Mouse (Mus musculus): ENCODE results near the gene Lama1. TPM values are rescaled to one million over a fixed set of nuclear protein-coding genes. Genes with fewer than 3 reads are reported as not detected.

Gene Lama1
- total and polyA plus RNA-seq, 2 experiments from 2014 or later = 2.9 to 21.2 TPM

DNA sequence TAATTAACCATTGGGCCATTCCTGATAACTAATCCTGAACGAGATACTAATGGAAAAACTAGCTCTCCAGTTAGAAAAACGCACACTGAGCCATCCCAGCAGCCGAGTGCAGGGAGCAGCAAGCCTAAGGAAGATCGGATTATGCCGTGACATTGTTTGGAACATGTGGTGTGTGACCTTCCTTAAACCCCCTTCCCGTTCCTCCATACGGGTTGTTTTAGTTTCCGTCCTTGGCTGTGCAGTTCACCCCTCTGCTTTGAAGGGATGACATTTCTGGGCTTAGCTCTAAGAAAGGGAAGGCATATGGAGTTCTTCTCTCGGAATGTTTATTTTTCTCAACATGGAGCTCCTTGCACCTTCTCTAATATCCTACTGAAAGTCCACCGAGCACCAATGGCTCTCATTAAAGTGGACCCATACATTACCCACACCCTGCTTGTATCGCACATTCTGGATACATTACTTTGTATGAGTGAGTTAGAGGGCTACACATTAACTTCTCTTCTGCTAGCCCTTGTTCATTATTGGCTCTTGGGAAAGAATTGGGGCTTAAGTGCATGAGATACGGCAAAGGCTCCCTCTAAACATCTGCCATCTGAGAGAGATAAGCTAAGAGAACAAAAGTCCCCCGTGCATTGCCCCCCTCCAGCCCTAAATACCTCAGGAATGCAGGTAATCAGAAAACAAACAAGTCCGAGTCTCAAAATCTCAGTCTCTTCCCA, 11.9 kb upstream of the Lama1 start:
- no peak overlapping the region for H3K27ac ChIP-seq (ENCODE audit: low read depth, low read length)
- no peak overlapping the region for H3K4me2 ChIP-seq (ENCODE audit: low read depth)
- no peaks in the 10 kb centered on the region for H3K27me3 ChIP-seq (ENCODE audit: insufficient read depth, low read length)
- no peak for TF ChIP-seq CTCF (IDR thresholded peaks at IDR 0.05; ENCODE audit: low read depth)
- no peaks in the 10 kb centered on the region for H3K36me3 ChIP-seq (ENCODE audit: insufficient read depth)
- no peak overlapping the region for H3K4me3 ChIP-seq (ENCODE audit: low read depth, low read length)
- DNase-seq (no peak), ATAC-seq (no peak)
- H3K4me1 ChIP-seq (ENCODE audit: insufficient read depth) = no peaks in the 10 kb centered on the region
- 65% methylated on average over 14 of the region's 14 CpGs for WGBS
- no peaks in the 10 kb centered on the region for H3K9me3 ChIP-seq (ENCODE audit: low read length)
- H3K9ac ChIP-seq = no peak overlapping the region

DNA sequence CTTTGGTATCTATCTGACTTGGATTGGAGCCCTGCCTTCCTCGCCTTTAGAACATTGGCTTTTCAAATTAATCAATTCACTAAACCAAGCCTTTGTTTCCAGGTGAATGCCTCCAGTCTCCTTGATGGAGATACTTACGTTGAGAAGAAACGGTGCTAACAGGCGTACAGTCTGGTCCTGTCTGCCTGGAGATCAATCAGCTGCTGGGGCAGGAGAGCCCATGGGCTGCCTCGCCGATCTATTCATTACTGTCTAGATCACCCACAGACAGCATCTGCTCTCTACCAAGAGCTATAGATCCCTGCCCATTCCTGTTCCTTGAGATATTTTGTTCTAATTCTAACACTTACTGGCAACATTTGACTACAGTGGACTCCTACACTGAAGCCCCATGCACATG, 9.6 kb upstream of the Lama1 start:
- no peak overlapping the region for H3K9ac ChIP-seq
- TF ChIP-seq CTCF (IDR thresholded peaks at IDR 0.05; ENCODE audit: low read depth) = no peak
- WGBS = 54% methylated on average over 6 of the region's 6 CpGs
- no peak for DNase-seq
- H3K27me3 ChIP-seq (ENCODE audit: insufficient read depth, low read length) = no peaks in the 10 kb centered on the region
- H3K27ac ChIP-seq (ENCODE audit: low read depth, low read length) = no peak overlapping the region
- no peaks in the 10 kb centered on the region for H3K9me3 ChIP-seq (ENCODE audit: low read length)
- H3K4me3 ChIP-seq (ENCODE audit: low read depth, low read length) = no peak overlapping the region
- H3K36me3 ChIP-seq (ENCODE audit: insufficient read depth) = no peaks in the 10 kb centered on the region
- no peak for ATAC-seq
- H3K4me1 ChIP-seq (ENCODE audit: insufficient read depth) = no peaks in the 10 kb centered on the region
- no peak overlapping the region for H3K4me2 ChIP-seq (ENCODE audit: low read depth)

DNA sequence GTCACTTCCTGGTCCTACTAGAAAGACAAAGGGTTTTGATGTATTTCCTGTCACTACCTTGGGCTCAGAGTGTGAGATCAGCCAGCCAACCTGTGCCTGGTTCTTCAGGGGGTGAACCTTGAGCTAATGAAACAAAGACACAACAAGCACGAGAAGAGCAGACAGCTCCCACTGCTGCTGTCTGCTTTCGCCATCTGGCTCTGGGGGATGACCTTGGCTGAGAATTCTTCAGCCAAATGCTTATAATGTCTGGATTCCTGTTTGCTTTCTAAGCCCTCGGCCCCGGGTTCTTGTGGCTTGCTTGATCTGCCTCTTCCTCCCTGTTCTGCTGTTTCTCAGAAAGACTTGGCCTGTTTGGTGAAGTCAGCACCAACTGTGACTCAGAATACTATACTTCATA, 6.4 kb upstream of the Lama1 start:
- Histone ChIP-seq H3K4me3 (ENCODE audit: low read depth, low read length) (no peak overlapping the region), H3K9ac (no peak overlapping the region), H3K4me1 (ENCODE audit: insufficient read depth) (no peaks in the 10 kb centered on the region), H3K27ac (ENCODE audit: low read depth, low read length) (no peak overlapping the region), H3K4me2 (ENCODE audit: low read depth) (no peak overlapping the region), H3K9me3 (ENCODE audit: low read length) (no peaks in the 10 kb centered on the region), H3K27me3 (ENCODE audit: insufficient read depth, low read length) (no peaks in the 10 kb centered on the region; the same call in 1 of the 2 replicates), H3K36me3 (ENCODE audit: insufficient read depth) (no peaks in the 10 kb centered on the region)
- ATAC-seq = no peak
- TF ChIP-seq CTCF (IDR thresholded peaks at IDR 0.05; ENCODE audit: low read depth) = no peak
- DNase-seq = no peak
- WGBS = 79% methylated on average over 4 of the region's 4 CpGs

DNA sequence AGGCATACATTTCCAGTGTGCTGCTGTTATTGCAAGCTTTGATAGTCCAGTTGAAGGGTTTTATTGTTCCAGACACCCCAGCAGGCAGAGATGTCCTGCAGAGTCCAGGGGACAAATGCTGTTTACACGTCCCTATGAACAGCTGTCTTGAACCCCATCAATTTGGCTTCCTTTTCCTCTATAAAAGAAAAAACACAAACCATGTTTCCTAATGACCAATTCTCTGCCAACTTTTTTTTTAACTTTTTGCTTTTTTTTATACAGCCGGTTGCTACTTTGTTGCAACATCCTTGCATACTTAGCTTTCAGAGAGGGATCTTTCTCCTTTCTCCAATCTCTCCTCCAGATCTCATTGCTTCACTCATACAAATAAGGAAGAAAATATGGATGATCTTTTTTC, 4.4 kb upstream of the Lama1 start:
- TF ChIP-seq CTCF (IDR thresholded peaks at IDR 0.05; ENCODE audit: low read depth) = no peak
- 55% methylated on average over 2 of the region's 2 CpGs for WGBS

GRCm38 (mm10) chr17:67693861-67694260, 3.2 kb upstream of the Lama1 start:
- H3K36me3 ChIP-seq (ENCODE audit: insufficient read depth) = no peaks in the 10 kb centered on the region
- no peak overlapping the region for H3K27ac ChIP-seq (ENCODE audit: low read depth, low read length)
- H3K4me2 ChIP-seq (ENCODE audit: low read depth) = no peak overlapping the region
- no peaks in the 10 kb centered on the region; the same call in 1 of the 2 replicates for H3K27me3 ChIP-seq (ENCODE audit: insufficient read depth, low read length)
- peaks cover 11% of the 10 kb centered on the region for H3K4me1 ChIP-seq (ENCODE audit: insufficient read depth)
- H3K9me3 ChIP-seq (ENCODE audit: low read length) = no peaks in the 10 kb centered on the region
- WGBS = 62% methylated on average over 3 of the region's 3 CpGs
- DNase-seq (no peak), ATAC-seq (no peak)
- TF ChIP-seq CTCF (IDR thresholded peaks at IDR 0.05; ENCODE audit: low read depth) = no peak
- H3K4me3 ChIP-seq (ENCODE audit: low read depth, low read length) = no peak overlapping the region
- no peak overlapping the region for H3K9ac ChIP-seq

More for the DNA sequence above, 4.4 kb upstream of the Lama1 start:
- Histone ChIP-seq H3K4me3 (ENCODE audit: low read depth, low read length) (no peak overlapping the region), H3K27me3 (ENCODE audit: insufficient read depth, low read length) (no peaks in the 10 kb centered on the region; the same call in 1 of the 2 replicates), H3K27ac (ENCODE audit: low read depth, low read length) (no peak overlapping the region), H3K4me2 (ENCODE audit: low read depth) (no peak overlapping the region), H3K36me3 (ENCODE audit: insufficient read depth) (no peaks in the 10 kb centered on the region), H3K9me3 (ENCODE audit: low read length) (no peaks in the 10 kb centered on the region), H3K4me1 (ENCODE audit: insufficient read depth) (0 out of 2 replicates have a peak, but pooled peaks cover under 1% of the 10 kb centered on the region), H3K9ac (no peak overlapping the region)
- ATAC-seq (no peak), DNase-seq (no peak)

DNA sequence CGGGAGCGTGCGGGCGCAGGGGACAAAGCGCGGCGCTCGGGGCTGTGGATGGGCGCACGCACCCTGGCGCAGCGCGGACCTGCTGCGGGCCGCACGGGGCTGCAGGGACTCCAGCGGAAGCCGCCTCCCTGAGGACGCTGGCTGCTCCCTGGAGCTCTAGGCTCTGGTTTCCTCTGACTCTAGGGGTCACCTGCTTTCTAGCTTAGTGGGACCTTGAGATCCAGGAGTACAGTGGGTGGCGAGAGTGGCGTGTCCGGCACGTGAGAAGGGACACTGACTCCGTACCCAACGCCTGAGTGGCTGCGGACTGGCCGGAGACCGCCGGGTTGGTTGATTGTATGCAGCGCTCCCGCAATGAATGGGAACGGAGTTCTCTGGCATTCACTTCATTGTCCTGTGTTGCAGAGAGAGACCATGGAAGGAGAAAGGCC, 417 bp downstream of the Lama1 start:
- Histone ChIP-seq H3K4me3 (ENCODE audit: low read depth, low read length) (peak overlapping the region; percentile 76), H3K4me1 (ENCODE audit: insufficient read depth) (peaks cover 11% of the 10 kb centered on the region), H3K27me3 (ENCODE audit: insufficient read depth, low read length) (no peaks in the 10 kb centered on the region; the same call in 1 of the 2 replicates), H3K9ac (peak overlapping the region; percentile 68), H3K9me3 (ENCODE audit: low read length) (no peaks in the 10 kb centered on the region), H3K27ac (ENCODE audit: low read depth, low read length) (peak overlapping the region; percentile 15; the same call in 1 of the 2 replicates), H3K36me3 (ENCODE audit: insufficient read depth) (no peaks in the 10 kb centered on the region), H3K4me2 (ENCODE audit: low read depth) (peak overlapping the region; percentile 98)
- under 1% methylated on average over 32 of the region's 32 CpGs for WGBS
- DNase-seq (peak; percentile 51), ATAC-seq (peak; percentile 78)
- no peak for TF ChIP-seq CTCF (IDR thresholded peaks at IDR 0.05; ENCODE audit: low read depth)

DNA sequence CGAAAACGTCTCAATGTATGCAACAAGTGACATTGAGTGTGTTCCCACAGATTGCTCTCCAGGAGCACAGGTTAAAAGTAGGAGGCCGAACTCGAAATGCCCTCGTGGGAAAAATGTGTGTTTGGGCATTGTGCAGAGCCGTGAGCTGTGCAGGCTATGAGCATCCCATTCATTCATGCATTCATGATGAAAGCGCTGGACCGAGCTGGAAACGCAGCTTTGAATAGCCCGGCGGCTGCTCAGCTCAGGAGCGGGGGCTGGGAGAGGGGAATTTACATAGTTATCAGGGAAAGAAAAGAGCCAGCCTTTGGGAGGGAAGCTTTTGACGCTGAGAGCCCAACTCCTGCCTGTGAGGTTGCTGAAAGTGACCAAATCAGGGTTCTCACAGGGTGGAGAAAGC, 1.2 kb downstream of the Lama1 start:
- DNase-seq = peak; percentile 50

More for the DNA sequence above, 1.2 kb downstream of the Lama1 start:
- Histone ChIP-seq H3K36me3 (ENCODE audit: insufficient read depth) (no peaks in the 10 kb centered on the region), H3K4me3 (ENCODE audit: low read depth, low read length) (peak overlapping the region; percentile 76), H3K9ac (no peak overlapping the region), H3K4me2 (ENCODE audit: low read depth) (peak overlapping the region; percentile 98), H3K9me3 (ENCODE audit: low read length) (no peaks in the 10 kb centered on the region), H3K27me3 (ENCODE audit: insufficient read depth, low read length) (no peaks in the 10 kb centered on the region), H3K4me1 (ENCODE audit: insufficient read depth) (peaks cover 11% of the 10 kb centered on the region), H3K27ac (ENCODE audit: low read depth, low read length) (no peak overlapping the region)
- 1% methylated on average over 13 of the region's 13 CpGs for WGBS
- peak; percentile 32; the same call in 1 of the 2 replicates for ATAC-seq
- TF ChIP-seq CTCF (IDR thresholded peaks at IDR 0.05; ENCODE audit: low read depth) = no peak

All from forebrain, postnatal 0 days (tissue).